In the genomic region with DNA sequence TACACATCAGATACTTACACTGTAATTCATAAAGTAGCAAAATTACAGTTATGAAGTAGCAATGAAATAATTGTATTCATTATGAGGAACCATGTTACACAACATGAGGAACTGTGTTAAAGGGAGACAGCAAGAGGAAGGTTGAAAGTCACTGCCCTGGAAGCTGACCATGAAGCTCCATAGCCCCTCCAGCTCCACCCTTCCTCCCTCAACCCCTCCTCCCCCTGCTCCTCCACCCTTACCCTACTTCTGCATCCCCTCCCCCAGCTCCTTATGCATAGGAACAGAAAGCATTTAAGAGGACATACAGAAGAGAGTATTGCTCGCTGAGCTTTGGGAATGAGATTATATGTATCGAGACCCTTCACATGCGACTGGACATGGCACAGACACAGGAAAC, we compare ENCODE assay signal across 18 mouse cellular contexts. TPM values are rescaled to one million over a fixed set of nuclear protein-coding genes. Genes with fewer than 3 reads are reported as not detected.
DNase-seq lines count a peak whose midpoint lies in the region; ATAC-seq and TF ChIP-seq lines count a peak whose summit lies in the region.
"Had no signal": no experiment of that assay in that cellular context is flagged by ENCODE, and none has a peak within 500 bp of the region (broad histone marks: within the 10 kb centered on the region; RNA-seq: fewer than 3 reads in every experiment).

No protein-coding gene starts in this region.

- no peaks in the 10 kb centered on the region for H3K27me3 ChIP-seq in liver, embryonic 11.5 days (replicated peaks; ENCODE audit: control insufficient read depth, insufficient read depth, low read length)
- H3K27me3 ChIP-seq in liver, postnatal 0 days (ENCODE audit: insufficient read depth, low read length) = no peaks in the 10 kb centered on the region
- H3K27me3 ChIP-seq in forebrain, postnatal 0 days (ENCODE audit: insufficient read depth, low read length) = no peaks in the 10 kb centered on the region
- no peaks in the 10 kb centered on the region for H3K27me3 ChIP-seq in midbrain, embryonic 13.5 days
- H3K27me3 ChIP-seq: heart, embryonic 13.5 days; limb, embryonic 13.5 days; megakaryocyte, embryonic 14.5 days had no signal

- H3K4me3 ChIP-seq in liver, embryonic 11.5 days (ENCODE audit: low read depth, low read length) = no peak overlapping the region
- H3K4me3 ChIP-seq in brown adipose tissue, adult 24 weeks (ENCODE audit: insufficient read depth, low read depth, low read length) = no peak overlapping the region
- no peak overlapping the region for H3K4me3 ChIP-seq in liver, postnatal 0 days (ENCODE audit: low read depth, low read length)
- H3K4me3 ChIP-seq in forebrain, postnatal 0 days (ENCODE audit: low read depth, low read length) = no peak overlapping the region
- no peak overlapping the region for H3K4me3 ChIP-seq in midbrain, embryonic 13.5 days (replicated peaks)
- H3K4me3 ChIP-seq: heart, embryonic 13.5 days; limb, embryonic 13.5 days; megakaryocyte, embryonic 14.5 days had no signal

- no peaks in the 10 kb centered on the region for H3K9me3 ChIP-seq in liver, embryonic 11.5 days (ENCODE audit: control insufficient read depth, low read length)
- no peaks in the 10 kb centered on the region for H3K9me3 ChIP-seq in liver, postnatal 0 days (ENCODE audit: low read length)
- H3K9me3 ChIP-seq in forebrain, postnatal 0 days (ENCODE audit: low read length) = no peaks in the 10 kb centered on the region
- no peaks in the 10 kb centered on the region for H3K9me3 ChIP-seq in midbrain, embryonic 13.5 days
- H3K9me3 ChIP-seq: heart, embryonic 13.5 days; limb, embryonic 13.5 days; megakaryocyte, embryonic 14.5 days had no signal

- TF ChIP-seq EP300 in liver, postnatal 0 days (IDR thresholded peaks at IDR 0.05; ENCODE audit: low read depth) = no peak

- 96% methylated on average over 3 of the region's 3 CpGs for WGBS in liver, embryonic 11.5 days
- 82% methylated on average over 3 of the region's 3 CpGs for WGBS in liver, postnatal 0 days (ENCODE audit: insufficient replicate concordance)
- WGBS in forebrain, postnatal 0 days = 91% methylated on average over 3 of the region's 3 CpGs
- WGBS in midbrain, embryonic 13.5 days = 98% methylated on average over 3 of the region's 3 CpGs

- H3K36me3 ChIP-seq in liver, embryonic 11.5 days (ENCODE audit: control insufficient read depth, insufficient read depth, low read length) = no peaks in the 10 kb centered on the region; the same call in 1 of the 2 replicates
- H3K36me3 ChIP-seq in liver, postnatal 0 days (replicated peaks; ENCODE audit: insufficient read depth, low read length) = peaks cover 63% of the 10 kb centered on the region
- no peaks in the 10 kb centered on the region for H3K36me3 ChIP-seq in forebrain, postnatal 0 days (ENCODE audit: insufficient read depth)
- peaks cover 4% of the 10 kb centered on the region; the same call in 1 of the 2 replicates for H3K36me3 ChIP-seq in midbrain, embryonic 13.5 days

- no peak overlapping the region for H3K27ac ChIP-seq in liver, embryonic 11.5 days (ENCODE audit: low read depth, low read length)
- H3K27ac ChIP-seq in brown adipose tissue, adult 24 weeks (replicated peaks; ENCODE audit: low read depth, low read length) = peak overlapping the region; percentile 53
- peak overlapping the region; percentile 44; the same call in 1 of the 2 replicates for H3K27ac ChIP-seq in liver, postnatal 0 days (ENCODE audit: low read depth)
- no peak overlapping the region for H3K27ac ChIP-seq in forebrain, postnatal 0 days (ENCODE audit: low read depth, low read length)
- H3K27ac ChIP-seq in midbrain, embryonic 13.5 days = no peak overlapping the region
- H3K27ac ChIP-seq: heart, embryonic 13.5 days; limb, embryonic 13.5 days had no signal

- no peak for TF ChIP-seq CTCF in liver, postnatal 0 days (IDR thresholded peaks at IDR 0.05; ENCODE audit: low read depth)
- no peak for TF ChIP-seq CTCF in forebrain, postnatal 0 days (IDR thresholded peaks at IDR 0.05; ENCODE audit: low read depth)

- peaks cover 2% of the 10 kb centered on the region; the same call in 1 of the 2 replicates for H3K4me1 ChIP-seq in liver, embryonic 11.5 days (replicated peaks; ENCODE audit: control insufficient read depth, insufficient read depth, low read length)
- H3K4me1 ChIP-seq in brown adipose tissue, adult 24 weeks (ENCODE audit: control insufficient read depth, insufficient read depth, insufficient read length, low read length) = peaks cover 16% of the 10 kb centered on the region
- peaks cover 5% of the 10 kb centered on the region; the same call in 1 of the 2 replicates for H3K4me1 ChIP-seq in liver, postnatal 0 days (ENCODE audit: insufficient read depth)
- H3K4me1 ChIP-seq in forebrain, postnatal 0 days (ENCODE audit: insufficient read depth) = no peaks in the 10 kb centered on the region
- H3K4me1 ChIP-seq in midbrain, embryonic 13.5 days (replicated peaks) = no peaks in the 10 kb centered on the region
- H3K4me1 ChIP-seq: heart, embryonic 13.5 days; limb, embryonic 13.5 days had no signal

- no peak overlapping the region for H3K9ac ChIP-seq in liver, embryonic 11.5 days (ENCODE audit: low read depth, low read length)
- H3K9ac ChIP-seq in liver, postnatal 0 days (replicated peaks) = no peak overlapping the region
- no peak overlapping the region for H3K9ac ChIP-seq in forebrain, postnatal 0 days
- H3K9ac ChIP-seq in midbrain, embryonic 13.5 days (replicated peaks) = no peak overlapping the region
- H3K9ac ChIP-seq: heart, embryonic 13.5 days; limb, embryonic 13.5 days had no signal

- peak; percentile 13 for DNase-seq in liver
- no peak for DNase-seq in liver, embryonic 11.5 days (ENCODE audit: low spot score)
- no peak for DNase-seq in liver, postnatal 0 days
- no peak for DNase-seq in forebrain, postnatal 0 days
- DNase-seq: cerebellum, adult 2 months; gastrocnemius, postnatal 25 days; heart, postnatal 4 days; kidney, adult 8-10 months; kidney, postnatal 25 days; right cerebral cortex, postnatal 14 days; thymus, postnatal 14 days had no signal

- H3K4me2 ChIP-seq in liver, embryonic 11.5 days = no peak overlapping the region
- no peak overlapping the region for H3K4me2 ChIP-seq in liver, postnatal 0 days (ENCODE audit: low read depth, low read length)
- no peak overlapping the region for H3K4me2 ChIP-seq in forebrain, postnatal 0 days (ENCODE audit: low read depth)
- H3K4me2 ChIP-seq in midbrain, embryonic 13.5 days (replicated peaks) = no peak overlapping the region
- H3K4me2 ChIP-seq: heart, embryonic 13.5 days; limb, embryonic 13.5 days had no signal

- ATAC-seq in liver, embryonic 11.5 days (replicated peaks; ENCODE audit: low FRiP score) = no peak
- peak; percentile 37; the same call in 1 of the 2 replicates for ATAC-seq in liver, postnatal 0 days
- ATAC-seq in neutrophil, adult 5-6 weeks (ENCODE audit: extremely low read depth, insufficient number of reproducible peaks, low FRiP score, poor library complexity, severe bottlenecking) = peak; percentile 45; the same call in 1 of the 2 replicates
- no peak for ATAC-seq in forebrain, postnatal 0 days
- ATAC-seq in midbrain, embryonic 13.5 days = no peak
- ATAC-seq: midbrain, embryonic 16.5 days had no signal

RNA-seq across cellular contexts. Expression of a gene that starts 10.0 kb away (rescaled TPM):
- 0.41 and 0.55 TPM in 2 replicates for polyA plus RNA-seq in liver, embryonic 11.5 days (2014; fragmentation: Nextera tagmentation; extraction: Ambion mirVana)
- polyA plus RNA-seq in brown adipose tissue, adult 24 weeks (2012; ENCODE audit: insufficient read depth, insufficient read length, missing spikeins) = not detected in 2 replicates
- polyA plus RNA-seq in liver, postnatal 0 days (2015; fragmentation: Nextera tagmentation; extraction: Ambion mirVana) = 0.80 and 0.91 TPM in 2 replicates
- 0.37 and 0.81 TPM in 2 replicates for total RNA-seq in neutrophil, adult 5-6 weeks (2017)
- total RNA-seq in forebrain, postnatal 0 days (2014; rRNA removed) = 0.71 and 1.0 TPM in 2 replicates
- 0.82 and 1.5 TPM in 2 replicates for polyA plus RNA-seq in forebrain, postnatal 0 days (2015; fragmentation: Nextera tagmentation; extraction: Ambion mirVana)
- 0.35 and 0.37 TPM in 2 replicates for polyA plus RNA-seq in midbrain, embryonic 13.5 days (2015; fragmentation: Nextera tagmentation; extraction: Ambion mirVana)

RNA-seq across cellular contexts. Expression of a gene that starts 35.7 kb away (rescaled TPM):
- polyA plus RNA-seq in liver, embryonic 11.5 days (2014; fragmentation: Nextera tagmentation; extraction: Ambion mirVana) = 2.1 and 2.6 TPM in 2 replicates
- polyA plus RNA-seq in brown adipose tissue, adult 24 weeks (2012; ENCODE audit: insufficient read depth, insufficient read length, missing spikeins) = not detected in 2 replicates
- 0.14 TPM in 1 of 2 replicates, not detected in the other for polyA plus RNA-seq in liver, postnatal 0 days (2015; fragmentation: Nextera tagmentation; extraction: Ambion mirVana)
- total RNA-seq in neutrophil, adult 5-6 weeks (2017) = not detected in 2 replicates
- 2.0 and 2.1 TPM in 2 replicates for total RNA-seq in forebrain, postnatal 0 days (2014; rRNA removed)
- polyA plus RNA-seq in forebrain, postnatal 0 days (2015; fragmentation: Nextera tagmentation; extraction: Ambion mirVana) = 14.1 and 21.9 TPM in 2 replicates
- polyA plus RNA-seq in midbrain, embryonic 13.5 days (2015; fragmentation: Nextera tagmentation; extraction: Ambion mirVana) = 4.0 and 4.7 TPM in 2 replicates

RNA-seq across cellular contexts. Expression of a gene that starts 56.5 kb away (rescaled TPM):
- polyA plus RNA-seq in liver, embryonic 11.5 days (2014; fragmentation: Nextera tagmentation; extraction: Ambion mirVana) = 15.0 and 15.8 TPM in 2 replicates
- polyA plus RNA-seq in brown adipose tissue, adult 24 weeks (2012; ENCODE audit: insufficient read depth, insufficient read length, missing spikeins) = 4.4 and 10.0 TPM in 2 replicates
- polyA plus RNA-seq in liver, postnatal 0 days (2015; fragmentation: Nextera tagmentation; extraction: Ambion mirVana) = 139 and 140 TPM in 2 replicates
- 76.2 and 76.7 TPM in 2 replicates for total RNA-seq in neutrophil, adult 5-6 weeks (2017)
- total RNA-seq in forebrain, postnatal 0 days (2014; rRNA removed) = 13.7 and 17.2 TPM in 2 replicates
- 13.1 and 17.0 TPM in 2 replicates for polyA plus RNA-seq in forebrain, postnatal 0 days (2015; fragmentation: Nextera tagmentation; extraction: Ambion mirVana)
- polyA plus RNA-seq in midbrain, embryonic 13.5 days (2015; fragmentation: Nextera tagmentation; extraction: Ambion mirVana) = 12.9 TPM in 2 replicates

Comparison
In these comparisons a context has a peak if more than half of its experiments do, and no peak if none do; other contexts are left out.
1. ATAC-seq: peak in liver, postnatal 0 days (single experiment) and neutrophil, adult 5-6 weeks (single experiment); none in liver, embryonic 11.5 days (single experiment), forebrain, postnatal 0 days (single experiment) and midbrain, embryonic 13.5 days (single experiment).
2. H3K27ac ChIP-seq: peak in brown adipose tissue, adult 24 weeks (single experiment) and liver, postnatal 0 days (single experiment); none in liver, embryonic 11.5 days (single experiment), forebrain, postnatal 0 days (single experiment) and midbrain, embryonic 13.5 days (single experiment).